8 mouse cellular contexts compared by ENCODE assay signal in the genomic region with DNA sequence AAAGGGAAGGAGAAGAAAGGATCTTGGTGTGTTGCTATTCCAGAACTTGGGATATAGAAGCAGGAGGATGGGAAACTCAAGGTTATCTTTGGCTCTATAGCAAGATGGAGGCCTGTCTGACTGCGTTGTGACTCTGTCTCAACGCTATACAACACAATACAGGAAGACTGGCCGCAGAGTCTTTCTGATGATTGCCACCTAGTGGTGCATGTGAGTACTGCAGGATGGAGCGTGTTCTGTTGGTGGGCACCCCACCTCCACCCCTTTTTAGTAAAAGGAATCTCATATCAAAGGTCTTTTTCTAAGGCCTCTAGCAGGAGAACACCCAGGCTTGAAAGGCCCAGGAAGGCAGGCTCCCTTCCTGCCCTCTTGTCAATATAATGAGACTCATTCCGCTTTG. TPM values are rescaled to one million over a fixed set of nuclear protein-coding genes. Genes with fewer than 3 reads are reported as not detected.
DNase-seq lines count a peak whose midpoint lies in the region; ATAC-seq and TF ChIP-seq lines count a peak whose summit lies in the region.

No protein-coding gene starts in this region.

- H3K9me3 ChIP-seq in kidney, embryonic 16.5 days (ENCODE audit: low read length): no peaks in the 10 kb centered on the region
- H3K9me3 ChIP-seq in limb, embryonic 14.5 days (ENCODE audit: control insufficient read depth, low read length): no peaks in the 10 kb centered on the region

- H3K36me3 ChIP-seq in kidney, embryonic 16.5 days (ENCODE audit: insufficient read depth, low read length): no peaks in the 10 kb centered on the region
- H3K36me3 ChIP-seq in limb, embryonic 14.5 days (ENCODE audit: control insufficient read depth, insufficient read depth, low read length): no peaks in the 10 kb centered on the region

- no peaks in the 10 kb centered on the region for H3K4me1 ChIP-seq in kidney, embryonic 16.5 days (ENCODE audit: insufficient read depth, low read length)
- peaks cover 6% of the 10 kb centered on the region; the same call in 1 of the 2 replicates for H3K4me1 ChIP-seq in limb, embryonic 14.5 days (ENCODE audit: control insufficient read depth, insufficient read depth, low read length)

- WGBS in kidney, embryonic 16.5 days: 9% methylated on average over 5 of the region's 5 CpGs
- 9% methylated on average over 5 of the region's 5 CpGs for WGBS in limb, embryonic 14.5 days

- no peak overlapping the region for H3K27ac ChIP-seq in kidney, embryonic 16.5 days (ENCODE audit: low read length)
- H3K27ac ChIP-seq in limb, embryonic 14.5 days (replicated peaks; ENCODE audit: low read depth, low read length): no peak overlapping the region

- no peak overlapping the region for H3K9ac ChIP-seq in kidney, embryonic 16.5 days (replicated peaks; ENCODE audit: low read length)
- H3K9ac ChIP-seq in limb, embryonic 14.5 days (ENCODE audit: low read depth, low read length, severe bottlenecking): no peak overlapping the region

- no peak for ATAC-seq in kidney, embryonic 16.5 days (ENCODE audit: low FRiP score, low TSS enrichment)
- no peak for ATAC-seq in limb, embryonic 14.5 days (ENCODE audit: low FRiP score, low read depth)

- H3K4me2 ChIP-seq in kidney, embryonic 16.5 days (replicated peaks; ENCODE audit: low read depth, low read length): no peak overlapping the region
- no peak overlapping the region for H3K4me2 ChIP-seq in limb, embryonic 14.5 days (replicated peaks; ENCODE audit: low read depth, low read length, severe bottlenecking)

- no peak overlapping the region for H3K4me3 ChIP-seq in kidney, embryonic 16.5 days (ENCODE audit: low read length)
- H3K4me3 ChIP-seq in limb, embryonic 14.5 days (replicated peaks; ENCODE audit: low read length): no peak overlapping the region

- peak; percentile 51 for DNase-seq in kidney, adult 11 months
- peak; percentile 41 for DNase-seq in adrenal gland, adult 8-10 months
- peak; percentile 74 for DNase-seq in embryo, embryonic 9.5 days (ENCODE audit: extremely low spot score)
- peak; percentile 91 for DNase-seq in induced T-regulatory cell, adult 2 months (ENCODE audit: low read depth)
- DNase-seq in limb, embryonic 14.5 days (ENCODE audit: low spot score): peak; percentile 89
- peak; percentile 79 for DNase-seq in ovary, postnatal 14 days (ENCODE audit: low spot score)
- DNase-seq in thymus, postnatal 36 days: peak; percentile 78 to 86

- no peak for TF ChIP-seq POLR2A in limb, embryonic 14.5 days (IDR thresholded peaks at IDR 0.05; ENCODE audit: borderline replicate concordance, extremely low read depth, insufficient read depth, insufficient read length)

- H3K27me3 ChIP-seq in kidney, embryonic 16.5 days (ENCODE audit: insufficient read depth, low read length): no peaks in the 10 kb centered on the region
- H3K27me3 ChIP-seq in limb, embryonic 14.5 days (ENCODE audit: control insufficient read depth, insufficient read depth, low read length): no peaks in the 10 kb centered on the region

RNA-seq across cellular contexts. Expression of a gene that starts 36.5 kb away (rescaled TPM):
- polyA plus RNA-seq in kidney, embryonic 16.5 days (2015; fragmentation: Nextera tagmentation; extraction: Ambion mirVana): 17.8 and 18.7 TPM in 2 replicates
- total RNA-seq in adrenal gland, adult 8-10 months (2022): 10 to 100 TPM; 11.9 to 22.2 (median 15.9) TPM
- polyA plus RNA-seq in limb, embryonic 14.5 days (2012; rRNA removed): 14.1 and 16.7 TPM in 2 replicates
- polyA plus RNA-seq in limb, embryonic 14.5 days (2014; fragmentation: Nextera tagmentation; extraction: Ambion mirVana): 8.4 and 9.4 TPM in 2 replicates

RNA-seq across cellular contexts. Expression of a gene that starts 59.7 kb away (rescaled TPM):
- polyA plus RNA-seq in kidney, embryonic 16.5 days (2015; fragmentation: Nextera tagmentation; extraction: Ambion mirVana): 5.3 and 6.7 TPM in 2 replicates
- total RNA-seq in adrenal gland, adult 8-10 months (2022): 10 to 100 TPM in 1 of 4 experiments, 1 to 10 TPM in 3; 7.1 to 11.8 (median 9.0) TPM
- polyA plus RNA-seq in limb, embryonic 14.5 days (2012; rRNA removed): 10.0 and 11.6 TPM in 2 replicates
- 4.0 and 4.6 TPM in 2 replicates for polyA plus RNA-seq in limb, embryonic 14.5 days (2014; fragmentation: Nextera tagmentation; extraction: Ambion mirVana)

Comparison
In these comparisons a context has a peak if more than half of its experiments do, and no peak if none do; other contexts are left out.
1. DNase-seq: peak in every context shown above with its lines; median percentile 91 in induced T-regulatory cell, adult 2 months; 89 in limb, embryonic 14.5 days; 82 in thymus, postnatal 36 days; 79 in ovary, postnatal 14 days; 74 in embryo, embryonic 9.5 days; 51 in kidney, adult 11 months; 41 in adrenal gland, adult 8-10 months.